Mouse (Mus musculus) kidney, adult 2 months (tissue): ENCODE results near the gene Tnpo2.

ENCODE experiments used
- CTCF ChIP-seq: fragments of 200-500 bp; conservative IDR thresholded peaks from 2 replicates; pipeline ENCODE4 v1.5.1; 2011; ENCODE audit warnings: low read depth, mild to moderate bottlenecking, control low read depth, low read length, moderate library complexity, mixed read lengths; ENCODE audit not compliant: insufficient read depth, insufficient read length
- POLR2A ChIP-seq: fragments of 200-500 bp; IDR thresholded peaks from one replicate; pipeline ENCODE4 v1.6.1; 2011; ENCODE audit warnings: low read depth, low read length, control low read depth

GRCm38 (mm10) chr8:85095051-85095450 lies 58.3 kb downstream of the Tnpo2 start:
- TF ChIP-seq CTCF (no peak), POLR2A (no peak)
